Mouse (Mus musculus) MEL (cell line): ENCODE data around the gene Smyd3. TPM values are rescaled to one million over a fixed set of nuclear protein-coding genes. Genes with fewer than 3 reads are reported as not detected.

Source experiments
- DNase-seq: peaks from one replicate; pipeline ENCODE4 v3.0.0; 2011; ENCODE audit warnings: low read depth, low spot score
- H3K27ac ChIP-seq: 2 replicates; pipeline ENCODE4 v1.5.1; 2012; ENCODE audit warnings: low read depth, mild to moderate bottlenecking, control low read depth, low read length, moderate library complexity; ENCODE audit not compliant: control insufficient read depth
- H3K27me3 ChIP-seq, 2 experiments: fragments of 150-350 bp in 1 of 2; sonication (generic) in 1 of 2; 2 replicates each; pipeline ENCODE4 v1.6.1; 2012; ENCODE audit warnings: low read length in 2 of 2, mild to moderate bottlenecking in 2 of 2, improper control_type of control experiment in 1 of 2, moderate library complexity in 1 of 2; ENCODE audit not compliant: insufficient read depth in 2 of 2, control insufficient read depth in 1 of 2
- H3K36me3 ChIP-seq, 2 experiments: 2 replicates each; pipeline ENCODE4 v1.6.1; 2012 to 2014; ENCODE audit warnings: low read length in 2 of 2, improper control_type of control experiment in 1 of 2, inconsistent platforms in 1 of 2, mild to moderate bottlenecking in 1 of 2; ENCODE audit not compliant: insufficient read depth in 2 of 2, control insufficient read depth in 1 of 2
- H3K4me1 ChIP-seq, 2 experiments: fragments of 150-350 bp in 1 of 2; sonication (generic) in 1 of 2; 2 replicates each; pipeline ENCODE4 v1.6.1; 2012; ENCODE audit warnings: low read length in 2 of 2, improper control_type of control experiment in 1 of 2, mild to moderate bottlenecking in 1 of 2; ENCODE audit not compliant: insufficient read depth in 2 of 2, control insufficient read depth in 1 of 2
- H3K4me3 ChIP-seq, 2 experiments: fragments of 150-350 bp in 1 of 2; sonication (generic) in 1 of 2; 2 replicates each; pipeline ENCODE4 v1.5.1; 2012; ENCODE audit warnings: low read depth in 2 of 2, low read length in 2 of 2, mild to moderate bottlenecking in 2 of 2, moderate library complexity in 2 of 2, control low read depth in 1 of 2, improper control_type of control experiment in 1 of 2; ENCODE audit not compliant: control insufficient read depth in 1 of 2, insufficient read depth in 1 of 2
- H3K79me2 ChIP-seq: 2 replicates; pipeline ENCODE4 v1.6.1; 2012; ENCODE audit warnings: mild to moderate bottlenecking, low read length, moderate library complexity; ENCODE audit not compliant: control insufficient read depth, poor library complexity, insufficient read depth
- H3K9ac ChIP-seq: 2 replicates; pipeline ENCODE4 v1.6.1; 2012; ENCODE audit warnings: low read depth, mild to moderate bottlenecking, control low read depth, low read length, moderate library complexity; ENCODE audit not compliant: control insufficient read depth, poor library complexity, severe bottlenecking
- H3K9me3 ChIP-seq: fragments of 150-350 bp; sonication (generic); replicated peaks from 2 replicates; pipeline ENCODE4 v1.6.1; 2012; ENCODE audit warnings: mild to moderate bottlenecking, low read length, improper control_type of control experiment, moderate library complexity; ENCODE audit not compliant: insufficient read depth
- BHLHE40 ChIP-seq: IDR thresholded peaks from 2 replicates; pipeline ENCODE4 v1.6.1; 2012; ENCODE audit warnings: low read depth, mild to moderate bottlenecking, inconsistent platforms, low read length, improper control_type of control experiment, borderline replicate concordance
- CHD1 ChIP-seq: IDR thresholded peaks from 2 replicates; pipeline ENCODE4 v1.6.1; 2012; ENCODE audit warnings: low read depth, mild to moderate bottlenecking, inconsistent platforms, low read length, improper control_type of control experiment
- CHD2 ChIP-seq: IDR thresholded peaks from 2 replicates; pipeline ENCODE4 v1.6.1; 2011; ENCODE audit warnings: low read length, improper control_type of control experiment
- CTCF ChIP-seq, 3 experiments: IDR thresholded peaks in 2 of 3; conservative IDR thresholded peaks in 1 of 3; 2 replicates each; pipeline ENCODE4 v1.5.1; 2011 to 2012; ENCODE audit warnings: low read length in 3 of 3, low read depth in 2 of 3, mild to moderate bottlenecking in 2 of 3, improper control_type of control experiment in 1 of 3, inconsistent platforms in 1 of 3, mixed read lengths in 1 of 3, moderate library complexity in 1 of 3; ENCODE audit not compliant: control insufficient read depth in 1 of 3, insufficient read depth in 1 of 3, poor library complexity in 1 of 3, severe bottlenecking in 1 of 3
- E2F4 ChIP-seq: IDR thresholded peaks from 2 replicates; pipeline ENCODE4 v1.6.1; 2011; ENCODE audit warnings: low read depth, low read length, improper control_type of control experiment, borderline replicate concordance
- EP300 ChIP-seq, 2 experiments: IDR thresholded peaks; 2 replicates each; pipeline ENCODE4 v1.6.1; 2011; ENCODE audit warnings: improper control_type of control experiment in 2 of 2, low read length in 2 of 2, low read depth in 1 of 2, mild to moderate bottlenecking in 1 of 2
- GABPA ChIP-seq: IDR thresholded peaks from 2 replicates; pipeline ENCODE4 v1.6.1; 2012; ENCODE audit warnings: low read depth, mild to moderate bottlenecking, inconsistent platforms, low read length, improper control_type of control experiment, moderate library complexity
- GATA1 ChIP-seq: IDR thresholded peaks from 2 replicates; pipeline ENCODE4 v1.6.1; 2011; ENCODE audit warnings: low read depth, low read length, improper control_type of control experiment
- HCFC1 ChIP-seq: IDR thresholded peaks from 2 replicates; pipeline ENCODE4 v1.6.1; 2012; ENCODE audit warnings: low read depth, mild to moderate bottlenecking, inconsistent platforms, low read length, improper control_type of control experiment, moderate library complexity
- JUND ChIP-seq: IDR thresholded peaks from 2 replicates; pipeline ENCODE4 v1.6.1; 2011; ENCODE audit warnings: low read depth, mild to moderate bottlenecking, improper control_type of control experiment, low read length
- MEF2A ChIP-seq: IDR thresholded peaks from 2 replicates; pipeline ENCODE4 v1.6.1; 2014; ENCODE audit warnings: low read depth, mild to moderate bottlenecking, inconsistent platforms, low read length, improper control_type of control experiment; ENCODE audit not compliant: poor library complexity, insufficient replicate concordance, severe bottlenecking; ENCODE audit errors: extremely low read depth
- NRF1 ChIP-seq: IDR thresholded peaks from 2 replicates; pipeline ENCODE4 v1.6.1; 2014; ENCODE audit warnings: low read depth, mild to moderate bottlenecking, inconsistent platforms, low read length, improper control_type of control experiment, moderate library complexity; ENCODE audit not compliant: poor library complexity, insufficient read depth, severe bottlenecking
- POLR2AphosphoS2 ChIP-seq: IDR thresholded peaks from 2 replicates; pipeline ENCODE4 v1.6.1; 2011; ENCODE audit warnings: low read length, improper control_type of control experiment
- RCOR1 ChIP-seq: IDR thresholded peaks from 2 replicates; pipeline ENCODE4 v1.6.1; 2012; ENCODE audit warnings: low read depth, mild to moderate bottlenecking, inconsistent platforms, low read length, improper control_type of control experiment
- SIN3A ChIP-seq: IDR thresholded peaks from 2 replicates; pipeline ENCODE4 v1.6.1; 2012; ENCODE audit warnings: low read length, improper control_type of control experiment, inconsistent platforms
- SMC3 ChIP-seq: IDR thresholded peaks from 2 replicates; pipeline ENCODE4 v1.6.1; 2011; ENCODE audit warnings: low read depth, low read length, improper control_type of control experiment
- TBP ChIP-seq: IDR thresholded peaks from 2 replicates; pipeline ENCODE4 v1.8.0; 2011; ENCODE audit warnings: low read depth, low read length, improper control_type of control experiment
- TCF12 ChIP-seq: IDR thresholded peaks from 2 replicates; pipeline ENCODE4 v1.6.1; 2014; ENCODE audit warnings: low read depth, mild to moderate bottlenecking, inconsistent platforms, low read length, improper control_type of control experiment, moderate library complexity
- UBTF ChIP-seq: IDR thresholded peaks from 2 replicates; pipeline ENCODE4 v1.6.1; 2012; ENCODE audit warnings: low read depth, mild to moderate bottlenecking, inconsistent platforms, low read length, improper control_type of control experiment, moderate library complexity, borderline replicate concordance; ENCODE audit not compliant: insufficient read depth
- USF2 ChIP-seq, 2 experiments: IDR thresholded peaks; 2 replicates each; pipeline ENCODE4 v1.6.1; 2011 to 2012; ENCODE audit warnings: improper control_type of control experiment in 2 of 2, low read length in 2 of 2, borderline replicate concordance in 1 of 2, inconsistent platforms in 1 of 2, low read depth in 1 of 2, mild to moderate bottlenecking in 1 of 2; ENCODE audit not compliant: insufficient read depth in 1 of 2
- ZC3H11A ChIP-seq: IDR thresholded peaks from 2 replicates; pipeline ENCODE4 v1.6.1; 2012; ENCODE audit warnings: low read depth, mild to moderate bottlenecking, inconsistent platforms, low read length, improper control_type of control experiment
- ZKSCAN1 ChIP-seq: IDR thresholded peaks from 2 replicates; pipeline ENCODE4 v1.6.1; 2012; ENCODE audit warnings: low read depth, mild to moderate bottlenecking, inconsistent platforms, low read length, improper control_type of control experiment, moderate library complexity
- ZNF384 ChIP-seq: IDR thresholded peaks from 2 replicates; pipeline ENCODE4 v1.6.1; 2012; ENCODE audit warnings: low read depth, mild to moderate bottlenecking, inconsistent platforms, low read length, improper control_type of control experiment
- polyA plus RNA-seq, 2 experiments: library from polyadenylated mRNA; stranded (reverse) in 1 of 2; unstranded in 1 of 2; fragments of >175 nt in 1 of 2; fragments of >200 nt in 1 of 2; gene quantifications; 2 replicates each; pipeline versions ENCODE4 v1.2.1 to v1.2.4; 2012; ENCODE audit warnings: low replicate concordance in 2 of 2, low read depth in 1 of 2; ENCODE audit not compliant: insufficient read length in 2 of 2, insufficient read depth in 1 of 2, missing spikeins in 1 of 2
- total RNA-seq: library from RNA; depleted of rRNA; stranded (reverse); fragments of 300-350 nt; gene quantifications from 2 replicates; pipeline ENCODE4 v1.2.3, GENCODE M21; 2012

Gene Smyd3
- total and polyA plus RNA-seq, 3 experiments, result 13.3 to 18.2 TPM; not detected in 1

GRCm38 (mm10) chr1:179009911-179010310 lies 507.9 kb downstream of the Smyd3 start:
- no peaks in the 10 kb centered on the region for H3K9me3 ChIP-seq
- H3K9ac ChIP-seq, result no peak overlapping the region
- no peak for TF ChIP-seq SIN3A
- no peak for TF ChIP-seq CHD1
- TF ChIP-seq GABPA, result no peak
- TF ChIP-seq MEF2A, result no peak
- TF ChIP-seq USF2 (IDR thresholded peaks at IDR 0.05; ENCODE audit: borderline replicate concordance in 1 of 2, insufficient read depth in 1 of 2, low read depth in 1 of 2, low read length in 2 of 2), result no peak
- TF ChIP-seq CTCF (IDR thresholded peaks at IDR 0.05 in 2 of 3, conservative IDR thresholded peaks at IDR 0.05 in 1 of 3; ENCODE audit: control insufficient read depth in 1 of 3, insufficient read depth in 1 of 3, low read depth in 2 of 3, low read length in 3 of 3, poor library complexity in 1 of 3, severe bottlenecking in 1 of 3), result no peak
- TF ChIP-seq NRF1, result no peak
- no peak for TF ChIP-seq E2F4
- TF ChIP-seq CHD2, result no peak
- TF ChIP-seq BHLHE40, result no peak
- TF ChIP-seq TCF12, result no peak
- TF ChIP-seq RCOR1, result no peak
- TF ChIP-seq JUND, result no peak
- no peak for TF ChIP-seq EP300 (IDR thresholded peaks at IDR 0.05; ENCODE audit: low read depth in 1 of 2, low read length in 2 of 2)
- TF ChIP-seq ZKSCAN1, result no peak
- no peak for TF ChIP-seq POLR2AphosphoS2
- TF ChIP-seq ZC3H11A, result no peak
- TF ChIP-seq SMC3, result no peak
- DNase-seq, result no peak
- H3K4me3 ChIP-seq, result no peak overlapping the region
- no peaks in the 10 kb centered on the region for H3K79me2 ChIP-seq
- H3K27ac ChIP-seq, result no peak overlapping the region
- no peaks in the 10 kb centered on the region for H3K4me1 ChIP-seq
- H3K27me3 ChIP-seq, result no peaks in the 10 kb centered on the region
- H3K36me3 ChIP-seq, result no peaks in the 10 kb centered on the region

GRCm38 (mm10) chr1:179004133-179004866 lies 513.5 kb downstream of the Smyd3 start:
- Histone ChIP-seq H3K4me1 (no peaks in the 10 kb centered on the region), H3K36me3 (no peaks in the 10 kb centered on the region), H3K4me3 (no peak overlapping the region), H3K9me3 (no peaks in the 10 kb centered on the region), H3K27me3 (no peaks in the 10 kb centered on the region), H3K9ac (no peak overlapping the region), H3K79me2 (no peaks in the 10 kb centered on the region), H3K27ac (no peak overlapping the region)
- TF ChIP-seq TCF12 (no peak), GATA1 (no peak), CHD1 (no peak), HCFC1 (no peak), ZNF384 (no peak), SIN3A (no peak), TBP (no peak), UBTF (no peak)
- no peak for DNase-seq
